Mouse (Mus musculus) left cerebral cortex, adult 2 months (tissue): ENCODE measurements around the gene Smoc1. TPM values are rescaled to one million over a fixed set of nuclear protein-coding genes. Genes with fewer than 3 reads are reported as not detected.

Experiments used
- DNase-seq, 2 experiments: peaks; one replicate each; pipeline ENCODE4 v3.0.0; 2021 to 2022; ENCODE audit warnings: low spot score in 2 of 2, mixed read lengths in 1 of 2; ENCODE audit errors: extremely low spot score in 1 of 2
- H3K27ac ChIP-seq: fragments of 200-600 bp; 2 replicates; pipeline ENCODE4 v1.8.1; 2022
- H3K4me3 ChIP-seq: fragments of 200-600 bp; 2 replicates; pipeline ENCODE4 v1.8.1; 2022
- CTCF ChIP-seq: fragments of 200-600 bp; IDR thresholded peaks from 2 replicates; pipeline ENCODE4 v1.8.1; 2022; ENCODE audit warnings: antibody characterized with exemption, mild to moderate bottlenecking, moderate library complexity
- intact Hi-C: fragments of 180-260 bp; cut with DNase I; formaldehyde crosslinking; loops from one replicate; pipeline ENCODE4 v1.15.1; 2025
- microRNA-seq, 2 experiments: library from miRNA; unstranded; fragments of <30 nt; microRNA quantifications; one replicate each; pipeline ENCODE4 v1.2.0; 2021
- total RNA-seq, 2 experiments: library from RNA; stranded (reverse); gene quantifications; 2 replicates each; pipeline ENCODE4 v1.2.3; 2021

Gene Smoc1
- total RNA-seq, 2 experiments from 2014 or later, result 8.8 to 9.6 TPM

GRCm38 (mm10) chr12:81223276-81223675, 196.7 kb downstream of the Smoc1 start:
- TF ChIP-seq CTCF, result no peak
- H3K27ac ChIP-seq, result no peak overlapping the region
- no peak for DNase-seq

GRCm38 (mm10) chr12:81224843-81225242, 198.2 kb downstream of the Smoc1 start:
- Histone ChIP-seq H3K4me3 (no peak overlapping the region), H3K27ac (no peak overlapping the region)
- TF ChIP-seq CTCF, result no peak
- DNase-seq, result no peak
- intact Hi-C loops, result loop anchor here (5.0 kb wide), 1 partner anchor 38 kb away; no protein-coding TSS in a partner anchor

More at GRCm38 (mm10) chr12:81223276-81223675, 196.7 kb downstream of the Smoc1 start:
- intact Hi-C loops, result no loop called here
- H3K4me3 ChIP-seq, result no peak overlapping the region

DNA sequence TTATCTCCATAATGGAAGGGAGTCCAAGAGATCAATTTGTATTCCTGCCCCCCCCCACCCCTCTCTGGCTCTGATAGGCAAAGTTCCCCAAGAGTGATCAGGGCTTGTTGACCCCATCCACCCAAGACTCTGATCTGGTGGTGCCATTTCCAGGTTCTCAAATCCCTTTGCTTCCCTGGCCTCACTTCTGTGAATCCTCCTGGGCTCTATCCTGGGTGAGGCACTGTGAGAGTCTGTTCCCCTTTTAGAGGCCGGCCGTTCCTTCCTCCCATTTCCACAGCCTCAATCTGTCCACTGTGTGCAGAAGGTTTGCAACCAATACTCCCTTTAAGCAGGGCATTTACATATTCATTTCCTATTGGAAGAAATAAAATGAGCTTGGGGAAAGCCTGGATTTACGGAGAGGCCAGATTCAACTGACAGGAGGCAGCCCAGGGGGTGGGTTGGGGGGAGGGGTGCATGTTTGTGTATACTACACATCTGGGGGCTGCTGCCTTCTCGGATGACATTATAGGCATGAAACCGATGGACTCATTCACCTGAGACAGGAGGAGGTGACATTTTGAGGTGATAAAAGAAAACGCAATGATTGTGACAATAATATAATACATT, 199.5 kb downstream of the Smoc1 start:
- no peak for TF ChIP-seq CTCF
- H3K4me3 ChIP-seq, result no peak overlapping the region
- intact Hi-C loops, result loop anchor here (5.0 kb wide), 1 partner anchor 39 kb away; no protein-coding TSS in a partner anchor
- H3K27ac ChIP-seq, result no peak overlapping the region
- DNase-seq, result no peak

DNA sequence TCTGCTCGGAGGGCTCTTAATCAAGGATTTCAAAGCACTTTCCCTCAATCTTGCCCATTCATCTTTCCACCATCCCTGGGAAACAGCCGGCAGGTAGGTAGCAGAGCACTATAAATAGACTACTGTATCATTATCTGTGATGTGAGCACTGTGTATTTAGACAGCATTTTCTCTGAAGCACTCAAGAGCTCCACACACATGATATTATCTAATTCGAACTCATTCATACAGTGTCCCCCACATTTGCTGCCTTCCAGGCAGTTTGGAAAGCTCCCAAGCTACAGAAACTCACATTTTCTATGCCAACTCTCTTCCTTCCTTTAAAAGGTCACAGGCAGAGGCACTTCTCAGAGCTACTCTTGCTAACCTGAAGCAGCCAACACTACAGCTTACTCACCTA, 200.0 kb downstream of the Smoc1 start:
- H3K27ac ChIP-seq, result no peak overlapping the region
- DNase-seq, result no peak
- no peak for TF ChIP-seq CTCF
- intact Hi-C loops, result loop anchor here (5.0 kb wide), 1 partner anchor 39 kb away; no protein-coding TSS in a partner anchor
- H3K4me3 ChIP-seq, result no peak overlapping the region

DNA sequence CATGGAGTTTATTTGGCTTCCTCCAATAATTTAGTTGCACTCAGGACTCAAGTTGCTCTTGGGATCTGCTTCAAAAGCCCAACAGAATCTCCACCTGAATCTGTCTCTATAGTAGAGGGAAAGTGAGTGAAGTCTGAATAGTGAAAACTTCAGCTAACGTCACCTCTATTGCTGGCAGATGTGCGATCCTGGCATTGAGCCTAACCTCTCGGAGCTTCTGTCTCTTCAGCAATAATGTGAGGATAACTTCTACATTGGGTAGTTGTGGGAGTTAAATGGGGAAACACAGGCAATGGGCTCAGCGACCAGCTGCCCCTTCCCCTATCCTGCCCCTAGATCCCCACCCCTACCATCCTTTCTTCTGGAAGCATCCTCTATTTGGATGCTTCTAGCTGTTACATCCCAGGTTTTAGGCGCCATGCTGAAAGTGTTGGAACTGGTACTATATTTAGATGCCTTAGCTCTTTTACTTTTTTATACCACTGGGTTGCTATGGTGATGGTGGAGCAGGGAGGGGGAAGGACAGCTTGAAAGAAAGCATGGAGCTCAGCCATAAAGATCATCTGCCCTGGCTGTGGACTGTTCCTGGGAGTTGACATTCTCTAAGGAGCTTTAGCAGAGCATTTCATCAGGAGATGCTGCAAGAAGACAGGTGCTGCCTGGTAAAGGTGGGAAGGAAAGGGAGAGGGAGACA, 201.3 kb downstream of the Smoc1 start:
- Histone ChIP-seq H3K4me3 (no peak overlapping the region), H3K27ac (peak overlapping the region; percentile 70)
- DNase-seq, result peak; percentile 54 to 66
- intact Hi-C loops, result loop anchor here (5.0 kb wide), 1 partner anchor 41 kb away; no protein-coding TSS in a partner anchor
- TF ChIP-seq CTCF, result no peak

- intact Hi-C loops, result no loop called here
- DNase-seq, result no peak
- TF ChIP-seq CTCF, result no peak
- Histone ChIP-seq H3K27ac (no peak overlapping the region), H3K4me3 (no peak overlapping the region)
These were observed 207.3 kb downstream of the Smoc1 start for GRCm38 (mm10) chr12:81233746-81234380.

GRCm38 (mm10) chr12:81235456-81236330, 209.1 kb downstream of the Smoc1 start:
- Histone ChIP-seq H3K4me3 (no peak overlapping the region), H3K27ac (no peak overlapping the region)
- intact Hi-C loops, result no loop called here
- no peak for DNase-seq
- no peak for TF ChIP-seq CTCF

Small RNAs within 50 kb of the gene (microRNA-seq; reads per million reads assigned to microRNA genes)
- 0.48 to 2.4 reads per million in 2 experiments for gene Mir3067

Other genes starting within 250 kb of the Smoc1 start
- 10 to 100 TPM; 37.0 TPM for gene Susd6, start 236.3 kb upstream of the Smoc1 start, total RNA-seq
- gene Srsf5, start 81.3 kb upstream of the Smoc1 start, total RNA-seq, result 100 to 1,000 TPM; 355 to 360 TPM
- gene Slc10a1, start 58.1 kb upstream of the Smoc1 start, total RNA-seq, result not detected